Mouse (Mus musculus) cortical plate, adult 2 months (tissue): ENCODE measurements around the gene M1ap. TPM values are rescaled to one million over a fixed set of nuclear protein-coding genes. Genes with fewer than 3 reads are reported as not detected.

Source experiments
- H3K27ac ChIP-seq: fragments of 200-500 bp; 2 replicates; pipeline ENCODE4 v1.5.1; 2012; ENCODE audit warnings: low read length, control low read depth, inconsistent platforms; ENCODE audit not compliant: insufficient read depth
- H3K4me1 ChIP-seq: fragments of 200-500 bp; 2 replicates; pipeline ENCODE4 v1.6.1; 2011; ENCODE audit warnings: low read length; ENCODE audit not compliant: control insufficient read depth, insufficient read depth
- H3K4me3 ChIP-seq: fragments of 200-500 bp; 2 replicates; pipeline ENCODE4 v1.5.1; 2011; ENCODE audit warnings: mild to moderate bottlenecking, low read length, control low read depth; ENCODE audit not compliant: insufficient read depth
- CTCF ChIP-seq: fragments of 200-500 bp; IDR thresholded peaks from 2 replicates; pipeline ENCODE4 v1.5.1; 2011; ENCODE audit warnings: mild to moderate bottlenecking, control low read depth, low read length; ENCODE audit not compliant: insufficient read depth; ENCODE audit errors: extremely low read depth
- POLR2A ChIP-seq: fragments of 200-500 bp; IDR thresholded peaks from 2 replicates; pipeline ENCODE4 v1.6.1; 2011; ENCODE audit warnings: mild to moderate bottlenecking, low read length, control low read depth; ENCODE audit not compliant: insufficient read depth; ENCODE audit errors: extremely low read depth
- polyA plus RNA-seq: library from polyadenylated mRNA; depleted of rRNA; stranded (reverse); fragments of >200 nt; gene quantifications from 2 replicates; pipeline ENCODE4 v1.2.3, GENCODE M21; 2012

Gene M1ap
- polyA plus RNA-seq, 1 experiment, result 0.17 TPM

GRCm38 (mm10) chr6:82994372-82994771 lies 47.7 kb downstream of the M1ap start:
- Histone ChIP-seq H3K4me3 (no peak overlapping the region), H3K27ac (no peak overlapping the region), H3K4me1 (peaks cover 3% of the 10 kb centered on the region; the same call in 1 of the 2 replicates)
- TF ChIP-seq POLR2A (no peak), CTCF (no peak)

GRCm38 (mm10) chr6:82996740-82997315 lies 50.1 kb downstream of the M1ap start:
- TF ChIP-seq POLR2A (peak; percentile 53; the same call in 1 of the 2 replicates), CTCF (peak; percentile 98)
- H3K27ac ChIP-seq, result peak overlapping the region; percentile 18; the same call in 1 of the 2 replicates
- H3K4me3 ChIP-seq, result no peak overlapping the region; the same call in 1 of the 2 replicates
- H3K4me1 ChIP-seq, result peaks cover 3% of the 10 kb centered on the region; the same call in 1 of the 2 replicates

GRCm38 (mm10) chr6:82997511-82998102 lies 50.9 kb downstream of the M1ap start:
- H3K27ac ChIP-seq, result peak overlapping the region; percentile 18; the same call in 1 of the 2 replicates
- peaks cover 3% of the 10 kb centered on the region; the same call in 1 of the 2 replicates for H3K4me1 ChIP-seq
- H3K4me3 ChIP-seq, result no peak overlapping the region
- TF ChIP-seq POLR2A (no peak), CTCF (no peak)

- Histone ChIP-seq H3K4me1 (peaks cover 3% of the 10 kb centered on the region; the same call in 1 of the 2 replicates), H3K27ac (no peak overlapping the region), H3K4me3 (no peak overlapping the region)
- TF ChIP-seq POLR2A, result no peak
Observed at GRCm38 (mm10) chr6:82998326-82998725, 51.6 kb downstream of the M1ap start.

GRCm38 (mm10) chr6:82999986-83000385 lies 53.3 kb downstream of the M1ap start:
- Histone ChIP-seq H3K4me1 (peaks cover 3% of the 10 kb centered on the region; the same call in 1 of the 2 replicates), H3K4me3 (no peak overlapping the region), H3K27ac (no peak overlapping the region)
- TF ChIP-seq CTCF, result no peak
- TF ChIP-seq POLR2A, result no peak

GRCm38 (mm10) chr6:83003082-83003481 lies 56.4 kb downstream of the M1ap start:
- no peaks in the 10 kb centered on the region for H3K4me1 ChIP-seq
- no peak overlapping the region for H3K4me3 ChIP-seq
- H3K27ac ChIP-seq, result no peak overlapping the region
- no peak for TF ChIP-seq CTCF
- no peak for TF ChIP-seq POLR2A

- no peak overlapping the region for H3K27ac ChIP-seq
- no peaks in the 10 kb centered on the region for H3K4me1 ChIP-seq
- no peak for TF ChIP-seq CTCF
- TF ChIP-seq POLR2A, result no peak
- H3K4me3 ChIP-seq, result no peak overlapping the region
Observed at GRCm38 (mm10) chr6:83003850-83004249, 57.1 kb downstream of the M1ap start.

GRCm38 (mm10) chr6:83004309-83004708 lies 57.6 kb downstream of the M1ap start:
- H3K4me3 ChIP-seq, result no peak overlapping the region
- no peak for TF ChIP-seq CTCF
- no peak for TF ChIP-seq POLR2A
- no peaks in the 10 kb centered on the region for H3K4me1 ChIP-seq
- H3K27ac ChIP-seq, result no peak overlapping the region

- H3K4me1 ChIP-seq, result no peaks in the 10 kb centered on the region
- H3K27ac ChIP-seq, result no peak overlapping the region
- no peak overlapping the region for H3K4me3 ChIP-seq
- TF ChIP-seq POLR2A (no peak), CTCF (no peak)
Observed at GRCm38 (mm10) chr6:83004872-83005271, 58.2 kb downstream of the M1ap start.

- Histone ChIP-seq H3K27ac (no peak overlapping the region), H3K4me3 (no peak overlapping the region), H3K4me1 (no peaks in the 10 kb centered on the region)
- no peak for TF ChIP-seq CTCF
- no peak for TF ChIP-seq POLR2A
Observed at GRCm38 (mm10) chr6:83005444-83006011, 58.8 kb downstream of the M1ap start.
